Mouse (Mus musculus): ENCODE data around the gene Atp8a1.

Atp8a1 gene

DNA sequence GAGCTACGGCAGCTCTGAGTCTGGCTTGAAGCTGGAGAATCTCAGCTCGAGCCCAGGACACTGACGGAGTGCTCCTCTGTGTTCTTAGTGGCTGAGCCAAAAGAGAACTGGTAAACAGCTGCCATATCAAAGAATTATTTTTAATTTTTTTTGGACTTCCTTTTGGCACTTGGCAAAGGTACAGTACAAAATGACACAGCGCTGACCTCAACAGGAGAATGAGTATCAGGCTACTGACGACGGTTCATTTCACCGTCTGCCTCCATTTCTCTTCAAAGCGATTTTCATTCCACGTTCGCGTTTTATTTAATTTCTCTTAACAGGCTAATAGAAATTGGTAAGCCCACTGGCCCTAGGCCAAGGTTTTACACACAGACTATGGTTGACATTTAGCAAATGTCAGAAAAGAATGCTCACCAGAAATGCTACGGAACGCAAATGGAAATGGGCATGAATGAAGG is 177.8 kb downstream of the Atp8a1 start:
- no peak for DNase-seq

DNA sequence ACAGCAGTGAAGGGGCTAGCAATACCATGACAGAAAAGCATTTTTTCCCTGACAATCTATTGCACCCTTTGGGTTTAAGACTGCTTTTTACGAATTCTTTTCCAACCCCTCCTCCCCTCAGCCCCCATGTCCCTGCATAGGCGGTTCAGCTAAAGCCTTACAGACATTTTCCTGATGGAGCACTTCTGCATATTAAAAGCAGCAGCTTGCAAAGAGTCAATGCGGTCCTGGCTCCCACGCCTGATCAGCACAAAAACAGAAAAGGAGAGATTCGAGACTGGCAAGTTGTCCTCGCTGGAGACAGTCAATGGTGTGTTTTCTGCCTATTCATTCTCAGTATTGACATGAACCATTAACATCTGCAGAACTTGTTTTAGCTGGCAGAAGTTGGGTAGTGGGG is 184.5 kb downstream of the Atp8a1 start:
- no peak for DNase-seq

DNA sequence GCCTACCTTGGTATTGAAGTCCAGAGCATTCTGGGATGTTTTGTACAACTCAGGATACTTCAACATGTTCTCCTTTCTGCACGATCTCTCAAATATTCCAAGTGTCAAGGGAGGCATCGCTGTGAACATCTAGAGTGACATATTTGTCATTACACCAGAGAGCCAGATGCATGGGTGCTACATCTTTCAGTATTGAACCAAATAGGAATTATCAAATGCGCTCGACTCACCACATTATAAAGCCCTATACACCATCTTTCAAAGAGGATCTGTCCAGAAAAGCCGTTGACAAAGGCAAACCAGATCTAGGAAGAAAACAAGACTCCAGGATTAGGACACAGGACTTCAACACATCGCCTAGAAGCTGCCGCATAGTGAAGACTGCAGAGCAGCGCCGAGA is 187.4 kb downstream of the Atp8a1 start:
- DNase-seq: no peak

DNA sequence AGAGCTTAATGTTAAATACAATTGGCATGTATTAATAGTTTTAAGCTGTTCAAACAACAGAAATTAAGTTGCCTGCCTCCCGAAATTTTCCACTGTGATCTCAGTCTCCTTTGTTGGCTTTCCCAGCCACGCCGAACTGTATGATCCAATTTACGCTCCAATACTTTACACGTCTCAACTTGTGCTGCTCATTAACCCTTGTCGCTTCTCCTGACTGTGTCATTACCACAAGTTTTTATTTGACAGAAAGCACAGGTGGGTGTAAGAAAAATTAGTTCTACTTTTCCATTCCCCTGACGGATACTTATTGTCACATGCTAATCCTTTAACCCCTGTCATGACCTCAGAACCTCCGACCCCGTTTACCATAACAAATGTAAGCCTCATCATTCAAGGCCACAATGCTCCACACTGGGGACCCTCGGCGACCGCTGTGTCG is 190.4 kb downstream of the Atp8a1 start:
- no peak for DNase-seq

DNA sequence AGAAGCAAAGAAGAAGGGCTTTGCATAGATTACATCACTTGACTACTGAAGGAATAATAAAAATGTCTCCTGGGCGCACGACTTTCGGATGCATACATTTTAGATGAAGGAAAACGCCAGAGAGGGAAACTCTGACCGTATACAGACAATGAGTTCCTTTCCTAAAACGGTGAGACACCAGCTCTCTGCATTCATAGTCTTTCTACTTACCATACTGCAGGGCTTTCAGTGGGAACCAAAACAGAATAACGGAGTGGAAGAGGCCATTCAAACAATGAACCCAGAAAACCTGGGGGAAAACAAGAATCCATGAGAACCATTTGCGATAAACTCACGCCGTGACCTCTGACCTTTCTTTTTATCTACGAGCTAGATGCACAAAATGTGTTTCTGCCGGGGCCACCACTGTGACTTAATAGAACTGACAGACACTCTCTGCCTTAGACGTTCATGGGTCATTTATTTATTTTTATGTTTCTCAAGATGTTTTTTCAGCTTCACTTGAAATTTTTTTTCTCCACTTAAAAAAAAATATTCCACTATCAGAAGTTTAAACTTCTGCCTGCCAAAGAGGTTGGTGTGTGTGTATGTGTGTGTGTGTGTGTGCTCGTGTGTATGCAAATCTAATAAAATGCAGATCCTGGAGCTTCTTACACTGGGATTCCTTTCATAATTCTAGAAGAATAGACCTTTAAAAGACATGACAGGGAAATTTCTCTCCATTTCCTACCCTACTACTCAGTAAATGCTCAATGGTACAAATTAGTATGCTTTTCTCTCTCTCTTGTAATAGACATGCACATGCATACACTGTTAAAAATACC is 191.3 kb downstream of the Atp8a1 start:
- DNase-seq: no peak

DNA sequence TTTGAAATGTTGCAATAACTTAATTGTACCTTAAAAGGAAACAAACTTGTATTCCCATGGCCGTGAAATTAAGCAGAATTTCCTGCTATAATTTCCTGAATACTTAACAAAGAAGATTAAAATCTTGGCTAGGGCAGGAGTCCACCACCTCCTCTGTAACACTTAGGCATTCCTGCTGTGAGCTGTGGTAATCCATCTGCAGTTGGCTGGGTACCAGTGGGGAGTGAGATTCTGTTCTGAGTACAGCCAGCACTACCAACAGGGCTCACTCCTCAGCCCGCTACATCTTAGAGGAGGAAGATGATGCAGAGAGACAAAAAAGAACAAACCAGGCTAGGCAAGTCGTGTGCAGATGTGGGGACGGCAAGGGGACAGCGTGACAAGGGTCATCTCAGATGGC is 192.7 kb downstream of the Atp8a1 start:
- no peak for DNase-seq

DNA sequence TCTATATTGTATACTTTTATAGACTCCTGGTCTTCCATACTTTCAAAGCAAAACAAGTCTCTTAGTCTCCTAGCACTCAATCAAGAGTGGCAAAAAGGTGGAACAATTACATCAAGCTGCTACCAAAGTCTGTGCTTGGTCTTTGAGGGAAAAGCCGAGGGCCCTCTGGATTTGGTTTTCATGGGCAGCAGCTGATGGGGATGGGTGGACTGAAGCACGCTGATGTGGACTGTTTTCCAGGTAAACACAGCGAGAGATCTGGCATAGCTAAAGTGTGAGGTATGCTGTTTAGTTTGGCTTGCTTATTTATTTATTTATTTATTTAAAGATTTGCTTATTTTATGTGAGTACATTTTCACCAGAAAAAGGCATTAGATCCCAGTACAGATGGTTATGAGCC is 193.7 kb downstream of the Atp8a1 start:
- DNase-seq: no peak

DNA sequence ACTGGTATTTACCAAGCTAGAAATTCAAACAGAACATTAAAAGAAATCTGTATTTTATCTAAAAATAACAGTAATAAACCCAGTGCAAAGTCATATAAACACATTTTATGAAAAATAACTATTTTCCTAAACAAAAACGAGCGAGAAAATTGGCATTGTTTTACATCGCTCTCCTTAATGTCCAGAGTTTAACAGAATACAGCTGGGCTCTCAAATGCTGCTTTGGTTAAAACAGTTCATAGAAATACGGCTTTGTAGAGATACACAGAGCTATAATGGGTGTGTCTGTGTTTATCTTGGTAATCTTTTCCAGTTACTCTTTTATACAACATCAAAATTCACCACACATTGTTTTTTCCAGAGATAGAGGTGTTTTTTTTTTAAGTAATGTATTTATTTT is 194.8 kb downstream of the Atp8a1 start:
- no peak for DNase-seq

DNA sequence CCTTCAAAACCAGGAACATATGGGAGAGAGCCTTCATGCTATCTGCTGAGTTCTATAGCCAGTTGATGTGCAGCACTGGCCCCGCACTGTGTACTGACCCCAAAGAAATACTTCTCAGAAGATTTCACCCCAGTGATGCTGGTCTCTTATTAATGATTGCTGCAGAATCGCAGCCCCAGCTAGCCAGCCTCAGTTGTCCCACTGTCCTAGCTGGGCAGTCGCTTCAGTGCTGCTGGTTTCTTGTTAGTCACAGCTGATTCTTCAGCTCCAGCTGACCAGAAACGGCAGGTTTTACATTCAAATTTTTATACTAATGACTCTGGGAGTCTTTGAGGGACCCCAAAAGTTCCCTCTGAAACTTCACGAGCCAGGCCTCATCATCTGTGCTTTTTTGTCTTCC is 197.2 kb downstream of the Atp8a1 start:
- DNase-seq: no peak

DNA sequence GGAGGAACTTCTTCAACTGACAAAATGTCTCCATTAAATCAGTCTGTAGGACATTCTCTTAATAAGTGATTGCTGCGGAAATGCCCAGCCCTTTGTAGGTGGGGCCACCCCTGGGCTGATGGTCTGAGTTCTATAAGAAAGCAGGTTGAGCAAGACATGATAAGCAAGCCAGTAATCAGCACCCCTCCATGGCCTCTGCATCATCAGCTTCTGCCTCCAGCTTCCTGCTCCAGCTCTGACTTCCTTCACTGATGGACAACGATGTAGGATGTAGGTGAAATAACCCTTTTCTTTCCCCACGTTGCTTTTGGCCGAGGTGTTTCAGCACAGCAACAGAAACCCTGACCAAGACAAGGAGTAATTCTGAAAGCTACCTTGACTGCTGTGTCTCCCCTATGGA is 198.1 kb downstream of the Atp8a1 start:
- no peak for DNase-seq

DNA sequence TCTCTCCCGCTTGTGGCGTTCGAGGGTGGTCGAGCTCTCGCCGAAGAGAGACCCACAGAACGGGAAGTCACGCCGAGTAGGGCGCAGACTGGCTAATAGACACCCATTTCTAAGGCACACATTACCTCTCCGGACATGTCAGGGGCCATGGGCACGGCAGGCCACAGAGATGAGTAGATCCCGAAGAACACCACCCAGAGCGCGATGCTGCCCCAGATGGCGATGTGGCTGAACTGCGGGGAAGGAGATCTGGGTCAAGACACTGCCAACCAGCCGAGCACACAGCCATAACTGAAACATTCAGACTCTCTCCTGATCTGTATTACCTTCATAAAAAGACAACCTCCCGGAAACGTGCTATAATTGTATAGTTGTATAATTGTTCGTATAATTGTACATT is 199.7 kb downstream of the Atp8a1 start:
- no peak for DNase-seq

DNA sequence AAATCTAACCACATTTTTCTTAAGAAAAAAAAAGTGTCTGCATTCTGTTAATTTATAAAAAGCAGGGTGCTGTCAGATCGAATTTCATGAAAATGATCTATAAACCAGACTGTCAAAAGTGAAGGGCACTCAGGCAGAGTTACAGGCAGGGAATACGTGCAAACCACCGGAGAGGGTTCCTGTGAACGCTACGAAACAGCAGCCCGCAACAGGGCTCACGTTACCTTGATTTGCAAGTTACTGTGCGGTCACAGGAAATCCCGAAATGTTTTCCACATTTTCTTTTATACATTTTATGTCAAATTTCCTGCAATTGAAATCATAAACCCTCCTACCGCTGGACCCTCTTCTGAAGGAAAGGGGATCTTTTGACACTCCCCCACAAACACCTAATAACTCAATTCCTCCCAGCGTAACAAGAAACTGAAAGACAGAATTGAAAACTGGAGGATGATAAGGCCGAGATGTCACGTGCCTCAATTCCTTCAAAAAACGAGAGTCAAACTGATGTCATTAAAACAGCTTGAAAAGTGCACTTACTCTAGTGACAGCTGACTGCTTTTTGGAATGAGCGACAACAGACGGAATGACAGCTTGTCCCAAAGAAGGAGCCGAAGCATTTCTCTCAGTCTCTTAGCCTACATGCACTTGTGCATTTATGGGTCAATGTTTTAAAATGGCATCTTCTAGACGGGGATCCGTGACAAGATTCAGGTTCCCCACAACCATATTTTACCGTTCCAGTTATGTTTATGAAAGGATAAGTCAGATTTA is 200.3 kb downstream of the Atp8a1 start:
- DNase-seq: no peak

DNA sequence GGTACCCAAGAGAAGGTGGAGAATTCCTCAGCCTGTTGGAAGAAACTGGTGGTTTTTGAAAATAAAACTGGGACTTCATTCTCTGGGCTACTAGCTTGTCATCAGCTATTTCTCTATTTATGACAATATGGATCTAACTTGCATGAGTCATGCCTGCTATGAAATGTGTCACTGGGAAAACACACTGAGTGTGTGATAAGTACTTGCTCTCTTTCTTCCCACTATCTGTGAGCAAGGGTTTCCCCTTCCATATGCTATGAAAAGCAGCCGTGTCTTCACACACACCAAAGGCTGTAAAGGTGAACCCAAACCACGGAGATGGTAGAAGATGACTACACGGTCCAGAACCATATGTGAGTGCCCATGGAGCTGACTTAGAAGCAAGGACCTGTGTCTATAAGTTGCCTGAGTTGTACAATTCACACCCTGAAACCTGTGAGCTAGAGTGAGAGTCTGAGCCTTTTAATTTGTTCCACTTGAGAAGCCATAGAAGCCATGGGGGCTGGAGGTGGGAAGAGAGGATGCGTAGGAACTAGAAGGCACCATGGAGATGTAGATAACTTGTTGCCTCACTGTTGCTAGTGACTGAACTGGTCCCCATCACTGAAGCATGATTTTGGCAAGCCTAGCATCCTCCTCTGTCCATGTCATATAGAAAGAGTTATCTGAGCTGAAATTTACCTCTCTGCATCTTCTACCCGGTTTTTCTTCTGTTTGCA is 203.5 kb downstream of the Atp8a1 start:
- peak; percentile 18 for DNase-seq

DNA sequence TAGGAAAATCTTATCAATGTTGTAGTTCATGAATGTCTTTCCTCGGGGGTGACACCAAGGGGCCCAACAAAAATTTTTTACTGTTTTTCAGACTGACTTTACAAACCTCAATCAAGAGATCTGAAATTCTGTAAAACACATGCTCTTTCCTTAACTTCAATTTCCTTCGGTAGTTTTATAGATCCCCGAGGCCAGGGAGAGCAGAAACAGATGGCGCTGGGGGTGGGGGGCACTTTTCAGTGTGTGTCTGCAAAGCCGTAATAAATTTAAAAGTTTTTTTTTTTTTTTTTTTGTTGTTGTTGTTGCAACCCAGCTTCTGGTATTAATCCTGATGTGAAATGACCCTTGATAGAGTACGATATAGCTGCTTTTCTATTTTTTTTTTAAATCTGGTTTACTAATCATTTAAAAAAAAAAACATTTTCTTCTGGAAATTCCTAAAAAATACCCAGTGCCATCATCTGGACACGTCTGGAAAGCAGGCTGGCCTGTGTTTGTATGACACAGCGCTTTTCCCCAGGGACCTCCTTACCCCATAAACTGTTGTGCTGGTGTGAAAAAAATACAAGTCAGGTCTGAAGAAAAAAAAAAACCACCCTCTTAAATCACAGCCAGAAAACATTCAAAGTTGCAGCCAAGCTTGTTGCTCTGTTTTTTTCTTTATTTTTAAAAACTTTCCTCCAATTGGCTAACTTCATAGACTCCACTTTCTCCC is 205.7 kb downstream of the Atp8a1 start:
- no peak for DNase-seq

DNA sequence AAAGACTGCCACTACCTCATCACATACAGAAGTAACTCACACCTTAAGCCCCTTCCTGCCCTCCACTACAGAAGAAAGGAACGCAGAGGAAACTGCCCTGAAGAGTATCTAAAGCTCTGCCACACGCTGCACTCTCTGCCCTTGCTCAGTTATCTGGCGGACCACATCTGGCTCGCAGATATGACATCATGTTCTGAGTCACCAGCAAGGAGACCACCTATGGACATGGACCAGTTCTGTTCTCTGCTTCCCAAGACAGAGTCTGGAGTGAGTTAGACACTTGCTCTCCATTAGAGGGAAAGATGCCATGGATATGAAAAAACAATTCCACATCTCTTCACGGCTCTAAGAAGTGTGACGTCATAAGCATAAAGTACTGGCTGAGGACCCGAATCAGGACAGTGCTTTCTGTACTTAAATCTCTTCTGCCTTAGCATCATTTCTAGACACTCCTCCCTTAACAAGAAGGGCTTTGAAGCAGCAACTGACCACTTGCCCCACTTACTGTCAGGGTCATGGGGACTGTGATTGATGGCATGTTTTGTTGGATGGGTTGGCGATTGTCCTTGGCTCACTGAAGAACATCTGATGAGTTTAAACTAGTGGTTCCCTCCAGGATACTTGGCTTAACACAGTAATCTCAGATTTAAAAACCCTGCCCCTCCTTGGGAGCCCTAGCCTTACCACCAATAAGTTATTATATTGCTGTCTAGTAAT is 206.5 kb downstream of the Atp8a1 start:
- no peak for DNase-seq

DNA sequence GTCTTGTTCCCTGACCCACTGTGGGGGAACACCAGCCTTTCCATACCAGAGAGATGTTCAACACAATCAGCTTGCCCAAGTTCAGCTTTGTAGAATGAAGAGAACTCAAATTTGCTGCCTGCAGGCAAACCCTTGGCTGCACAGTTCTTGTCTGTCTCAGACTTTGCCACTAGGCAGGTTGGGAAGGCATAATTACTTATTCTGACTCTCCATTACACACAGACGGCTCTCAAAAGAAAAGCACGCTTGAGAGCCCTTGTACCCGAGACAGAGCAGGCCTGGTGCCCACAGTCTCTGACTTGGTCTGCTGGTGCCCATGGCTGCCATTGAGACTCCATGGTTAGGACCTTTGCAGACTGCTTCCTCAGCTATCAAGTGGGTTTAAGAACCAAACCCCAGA is 212.9 kb downstream of the Atp8a1 start:
- DNase-seq: no peak

DNA sequence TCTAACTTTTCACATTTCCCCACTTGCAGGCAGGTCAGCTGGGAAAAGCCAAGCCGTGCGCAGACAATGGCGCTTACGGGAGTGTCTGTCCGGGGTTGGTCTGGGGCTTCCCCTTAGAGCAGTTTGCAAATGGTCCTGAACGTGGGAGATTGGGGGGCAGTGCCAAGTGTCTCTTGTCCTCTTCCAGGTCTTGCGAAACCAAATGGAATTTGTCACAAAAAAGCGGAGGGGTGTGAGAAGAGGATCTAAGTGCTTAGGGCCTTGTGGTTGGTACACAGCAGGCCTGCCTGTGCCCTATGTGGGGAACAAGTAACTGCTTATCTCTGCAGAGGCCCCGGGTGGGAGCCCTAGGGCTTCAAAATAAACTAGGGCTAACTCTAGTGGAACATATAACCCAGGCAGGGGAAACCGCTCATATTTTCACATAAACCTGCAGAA is 213.4 kb downstream of the Atp8a1 start:
- no peak for DNase-seq

DNA sequence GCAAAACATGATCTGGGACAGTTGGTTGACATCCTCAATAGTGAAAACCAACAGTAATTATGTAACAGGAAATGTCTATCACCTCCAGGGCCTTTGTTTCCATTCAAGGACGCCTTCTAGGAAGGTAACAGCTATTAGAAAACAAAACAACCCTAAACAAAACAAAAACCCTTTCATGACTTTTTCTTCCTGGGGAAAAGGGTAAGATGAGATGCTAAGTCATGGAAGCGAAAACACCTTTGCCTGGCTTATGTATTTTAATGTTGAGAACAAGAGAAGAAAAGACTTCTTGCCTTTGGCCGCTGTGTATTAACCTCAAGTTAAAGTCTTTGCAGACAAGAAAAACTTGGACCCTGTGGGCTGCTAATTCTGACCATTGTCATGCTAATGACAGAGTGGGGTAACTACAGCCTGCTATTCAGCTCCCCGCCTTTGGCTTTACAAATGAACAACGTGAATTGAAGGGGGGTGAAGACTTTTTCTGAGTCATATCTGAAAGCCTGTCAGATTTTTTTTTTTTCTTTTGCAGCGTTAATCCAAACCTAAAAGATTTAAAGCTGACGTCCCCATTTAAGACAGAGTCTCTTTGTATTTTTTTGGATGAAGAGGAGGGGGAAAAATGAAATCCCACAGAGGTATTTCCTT is 214.0 kb downstream of the Atp8a1 start:
- DNase-seq: no peak

DNA sequence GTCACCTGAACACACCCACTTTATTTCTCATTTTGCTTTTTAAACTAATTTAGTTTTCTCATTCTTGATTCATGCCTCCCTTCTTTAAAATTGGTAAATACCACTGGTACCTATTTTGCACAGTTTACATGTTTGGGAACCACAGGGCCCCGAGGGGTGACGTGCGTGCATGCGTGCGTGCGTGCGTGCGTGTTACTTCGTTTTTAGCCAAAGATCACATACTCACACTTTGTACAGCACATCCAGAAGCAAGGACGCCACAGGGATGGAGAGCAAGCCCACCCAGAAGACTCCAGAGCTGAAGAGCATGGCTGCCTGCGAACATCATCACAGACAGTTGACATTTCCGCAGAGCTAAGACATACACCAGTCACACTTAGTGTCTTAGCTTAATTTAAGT is 216.0 kb downstream of the Atp8a1 start:
- peak; percentile 1 for DNase-seq

DNA sequence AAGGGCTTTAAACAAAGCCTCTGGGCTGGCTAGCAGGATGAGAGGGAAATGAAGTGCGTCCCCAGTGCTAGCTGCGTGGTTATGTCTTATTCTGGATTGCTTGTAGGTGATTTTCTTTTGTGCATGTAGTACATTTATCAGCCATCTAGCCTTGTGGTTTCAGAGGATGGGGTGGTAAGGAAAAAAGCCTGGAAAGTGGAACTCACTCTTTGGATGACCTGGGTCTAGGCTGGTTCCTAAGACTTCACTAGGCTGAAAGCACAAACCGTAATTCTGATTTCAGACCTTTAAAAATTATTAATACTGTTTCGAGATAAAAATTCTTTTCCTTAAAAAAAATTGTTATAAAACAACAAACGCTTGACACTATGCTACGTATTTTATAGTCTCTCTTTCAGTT is 217.4 kb downstream of the Atp8a1 start:
- DNase-seq: no peak

DNA sequence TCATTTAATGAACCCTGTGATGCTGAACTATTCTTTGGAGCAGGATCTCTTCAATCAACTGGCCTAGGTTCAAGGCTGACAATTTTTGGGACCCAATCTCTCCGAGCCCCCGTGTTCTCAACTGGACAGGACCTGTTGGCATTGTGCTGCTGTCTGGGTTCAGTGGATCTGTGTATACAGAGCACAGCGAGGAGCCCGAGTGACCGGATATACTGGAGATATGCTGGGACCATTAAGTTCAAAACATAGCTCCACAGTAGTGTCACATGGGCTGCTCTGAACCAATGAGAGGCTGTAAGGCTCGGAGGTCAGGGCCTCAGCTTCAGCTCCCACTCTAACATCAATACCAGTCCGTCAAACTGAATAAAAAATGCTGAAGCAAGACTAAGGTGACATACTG is 217.8 kb downstream of the Atp8a1 start:
- DNase-seq: no peak
